Mouse (Mus musculus) hindbrain, embryonic 12.5 days (tissue): ENCODE results near the gene Usp6nl. TPM values are rescaled to one million over a fixed set of nuclear protein-coding genes. Genes with fewer than 3 reads are reported as not detected.

ENCODE experiments used
- ATAC-seq: fragments of 200-750 bp; cut with Nextera tagmentation; 2 replicates; pipeline ENCODE4 v1.8.0; 2017; ENCODE audit warnings: moderate TSS enrichment; ENCODE audit not compliant: low FRiP score
- H3K27ac ChIP-seq: fragments of 300-500 bp; sonication (generic); 2 replicates; pipeline ENCODE4 v1.5.1; 2016; ENCODE audit warnings: mild to moderate bottlenecking
- H3K27me3 ChIP-seq: fragments of 300-500 bp; sonication (generic); 2 replicates; pipeline ENCODE4 v1.6.1; 2016; ENCODE audit warnings: mild to moderate bottlenecking
- H3K36me3 ChIP-seq: fragments of 300-500 bp; sonication (generic); 2 replicates; pipeline ENCODE4 v1.6.1; 2016; ENCODE audit warnings: mild to moderate bottlenecking
- H3K4me1 ChIP-seq: fragments of 300-500 bp; sonication (generic); 2 replicates; pipeline ENCODE4 v1.6.1; 2016
- H3K4me2 ChIP-seq: fragments of 300-500 bp; sonication (generic); replicated peaks from 2 replicates; pipeline ENCODE4 v1.6.1; 2016; ENCODE audit warnings: mild to moderate bottlenecking
- H3K4me3 ChIP-seq: fragments of 300-500 bp; sonication (generic); 2 replicates; pipeline ENCODE4 v1.5.1; 2016; ENCODE audit warnings: mild to moderate bottlenecking
- H3K9ac ChIP-seq: fragments of 300-500 bp; sonication (generic); 2 replicates; pipeline ENCODE4 v1.6.1; 2016; ENCODE audit warnings: mild to moderate bottlenecking, moderate library complexity
- H3K9me3 ChIP-seq: fragments of 300-500 bp; sonication (generic); replicated peaks from 2 replicates; pipeline ENCODE4 v1.6.1; 2016; ENCODE audit warnings: mild to moderate bottlenecking
- WGBS: fragments of 180-500 bp; shearing (Covaris S2); methylation state at CpG from one replicate; pipeline ENCODE4 v1.1.7; 2016; 5-methylcytosine and 5-hydroxymethylcytosine counted together
- polyA plus RNA-seq: library from polyadenylated mRNA; unstranded; fragments of >200 nt; fragmentation: Nextera tagmentation; extraction: Ambion mirVana; gene quantifications from 2 replicates; pipeline ENCODE4 v1.2.1, GENCODE M21; 2016

The Usp6nl gene
- polyA plus RNA-seq, 1 experiment from 2014 or later, result 15.6 TPM

DNA sequence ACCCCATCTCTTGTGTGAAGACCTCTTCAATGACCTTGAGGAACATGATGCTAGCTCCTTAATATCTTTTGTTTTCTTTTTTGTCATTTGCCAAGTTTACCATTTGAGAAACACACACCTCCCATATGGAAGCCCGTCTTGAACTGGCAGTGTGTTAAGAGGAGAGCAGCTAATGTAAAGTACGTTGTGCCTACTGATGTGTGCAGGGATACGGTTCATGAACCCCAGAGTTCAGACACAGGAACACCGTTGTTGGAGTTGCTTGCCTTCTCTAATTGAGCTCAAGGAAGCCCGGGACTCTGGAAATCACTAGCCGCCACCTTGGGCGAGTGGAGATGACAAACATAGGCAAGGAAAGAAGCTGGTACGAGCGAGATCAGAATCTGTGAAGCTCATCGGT, 9.7 kb upstream of the Usp6nl start:
- Histone ChIP-seq H3K4me3 (no peak overlapping the region), H3K4me1 (no peaks in the 10 kb centered on the region), H3K36me3 (no peaks in the 10 kb centered on the region), H3K9ac (no peak overlapping the region), H3K27ac (no peak overlapping the region), H3K9me3 (no peaks in the 10 kb centered on the region), H3K27me3 (no peaks in the 10 kb centered on the region), H3K4me2 (no peak overlapping the region)
- no peak for ATAC-seq
- 90% methylated on average over 10 of the region's 10 CpGs for WGBS

DNA sequence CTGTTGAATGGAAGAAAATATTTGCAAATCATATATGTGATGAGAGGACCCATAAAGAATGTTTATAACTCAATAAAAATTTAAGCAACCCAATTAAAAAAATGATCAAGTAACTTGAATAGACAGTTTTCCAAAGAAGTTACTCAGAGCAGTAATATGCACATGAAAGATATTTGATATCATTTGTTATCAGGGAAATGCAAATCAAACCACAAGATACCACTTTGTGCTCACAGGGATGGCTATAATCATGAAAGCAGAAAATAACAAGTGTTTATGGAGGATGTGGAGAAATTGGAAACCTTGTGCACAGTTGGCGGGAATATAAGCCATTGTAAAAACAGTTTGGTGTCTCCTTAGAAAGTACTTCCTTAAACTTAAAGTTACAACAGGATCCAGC, 8.7 kb upstream of the Usp6nl start:
- no peak overlapping the region for H3K9ac ChIP-seq
- H3K27ac ChIP-seq, result no peak overlapping the region
- no peaks in the 10 kb centered on the region for H3K9me3 ChIP-seq
- H3K4me1 ChIP-seq, result no peaks in the 10 kb centered on the region
- no peaks in the 10 kb centered on the region for H3K36me3 ChIP-seq
- no peak for ATAC-seq
- H3K4me3 ChIP-seq, result no peak overlapping the region
- WGBS, result 94% methylated on average over 1 of the region's 1 CpGs
- no peaks in the 10 kb centered on the region for H3K27me3 ChIP-seq
- no peak overlapping the region for H3K4me2 ChIP-seq

- 86% methylated on average over 3 of the region's 3 CpGs for WGBS
- no peaks in the 10 kb centered on the region for H3K36me3 ChIP-seq
- no peak overlapping the region for H3K27ac ChIP-seq
- no peaks in the 10 kb centered on the region for H3K27me3 ChIP-seq
- no peak overlapping the region for H3K4me3 ChIP-seq
- no peak overlapping the region for H3K4me2 ChIP-seq
- H3K4me1 ChIP-seq, result peaks cover 19% of the 10 kb centered on the region
- H3K9me3 ChIP-seq, result no peaks in the 10 kb centered on the region
- no peak overlapping the region for H3K9ac ChIP-seq
- no peak for ATAC-seq
Measured at GRCm38 (mm10) chr2:6320153-6320552, 2.3 kb upstream of the Usp6nl start.

GRCm38 (mm10) chr2:6321769-6322375, 595 bp upstream of the Usp6nl start:
- H3K4me1 ChIP-seq, result peaks cover 19% of the 10 kb centered on the region

DNA sequence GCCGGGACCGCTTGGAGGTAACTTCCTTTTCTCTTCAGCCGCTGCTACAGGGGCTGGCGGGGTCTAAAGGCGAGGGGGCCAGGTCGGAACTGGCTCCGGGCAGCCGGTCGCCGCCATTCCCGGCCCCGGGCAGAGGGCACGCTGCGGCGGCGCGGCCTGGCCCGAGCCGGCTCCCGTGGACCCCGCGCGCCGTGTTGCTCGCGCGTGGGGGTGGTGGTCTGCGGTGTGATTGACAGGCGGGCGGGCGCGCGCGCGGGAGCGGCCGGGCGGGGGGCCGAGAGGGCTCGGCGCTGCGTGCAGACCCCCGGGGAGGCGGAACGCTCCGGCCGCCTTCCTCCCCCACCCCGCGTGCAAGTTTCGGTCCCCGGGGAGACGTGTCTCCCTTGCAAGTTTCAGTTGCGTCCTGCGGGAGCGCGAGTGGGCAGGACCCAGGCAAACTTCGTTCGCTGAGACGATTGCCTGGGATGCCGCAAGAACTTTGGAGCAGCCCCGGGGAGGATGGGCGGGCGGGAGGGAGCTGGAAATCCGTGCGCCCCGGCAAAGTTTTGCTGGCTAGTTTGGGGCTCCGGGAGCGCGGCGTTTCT, 563 bp downstream of the Usp6nl start:
- Histone ChIP-seq H3K27ac (peak overlapping the region; percentile 98), H3K9ac (peak overlapping the region; percentile 97), H3K4me3 (peak overlapping the region; percentile 94), H3K4me1 (peaks cover 19% of the 10 kb centered on the region), H3K9me3 (no peaks in the 10 kb centered on the region), H3K27me3 (no peaks in the 10 kb centered on the region), H3K4me2 (peak overlapping the region; percentile 63), H3K36me3 (no peaks in the 10 kb centered on the region)
- peak; percentile 83 for ATAC-seq
- under 1% methylated on average over 64 of the region's 70 CpGs for WGBS

More at GRCm38 (mm10) chr2:6321769-6322375, 595 bp upstream of the Usp6nl start:
- Histone ChIP-seq H3K27me3 (no peaks in the 10 kb centered on the region), H3K4me2 (peak overlapping the region; percentile 63), H3K36me3 (no peaks in the 10 kb centered on the region), H3K4me3 (peak overlapping the region; percentile 94), H3K9me3 (no peaks in the 10 kb centered on the region), H3K27ac (peak overlapping the region; percentile 98), H3K9ac (peak overlapping the region; percentile 97)
- 7% methylated on average over 9 of the region's 9 CpGs for WGBS
- peak; percentile 59 for ATAC-seq

GRCm38 (mm10) chr2:6325646-6326045, 3.2 kb downstream of the Usp6nl start:
- WGBS, result 70% methylated on average over 3 of the region's 3 CpGs
- ATAC-seq, result no peak

DNA sequence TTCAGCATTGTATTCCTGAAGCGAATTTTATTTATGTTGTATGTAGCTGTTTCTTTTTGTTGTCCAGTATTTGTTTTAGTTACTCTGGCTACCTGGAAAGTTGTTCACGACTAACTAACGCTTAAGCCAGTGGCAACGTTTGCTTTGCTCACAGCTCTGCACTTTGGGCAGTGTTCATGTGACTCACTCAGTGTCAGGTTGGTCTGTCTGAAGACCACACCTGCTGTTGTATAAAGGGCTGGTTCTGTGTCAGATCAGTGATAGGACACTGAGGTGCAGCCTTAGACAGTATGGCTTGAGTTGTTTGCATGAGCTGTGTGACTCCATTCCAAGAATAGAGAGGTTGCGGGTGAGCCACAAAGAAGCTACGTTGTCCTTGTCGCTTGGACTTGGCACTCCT, 6.5 kb downstream of the Usp6nl start:
- Histone ChIP-seq H3K36me3 (no peaks in the 10 kb centered on the region), H3K27ac (no peak overlapping the region), H3K4me3 (no peak overlapping the region), H3K9ac (no peak overlapping the region), H3K9me3 (no peaks in the 10 kb centered on the region), H3K4me2 (no peak overlapping the region), H3K27me3 (no peaks in the 10 kb centered on the region), H3K4me1 (peaks cover 17% of the 10 kb centered on the region)
- no peak for ATAC-seq
- 91% methylated on average over 7 of the region's 7 CpGs for WGBS

More at GRCm38 (mm10) chr2:6325646-6326045, 3.2 kb downstream of the Usp6nl start:
- Histone ChIP-seq H3K27me3 (no peaks in the 10 kb centered on the region), H3K9ac (no peak overlapping the region), H3K4me3 (no peak overlapping the region), H3K4me2 (no peak overlapping the region), H3K27ac (no peak overlapping the region), H3K36me3 (no peaks in the 10 kb centered on the region), H3K4me1 (peaks cover 22% of the 10 kb centered on the region), H3K9me3 (no peaks in the 10 kb centered on the region)

- Histone ChIP-seq H3K4me1 (peaks cover 13% of the 10 kb centered on the region), H3K4me3 (no peak overlapping the region), H3K36me3 (no peaks in the 10 kb centered on the region), H3K9me3 (no peaks in the 10 kb centered on the region), H3K27ac (no peak overlapping the region), H3K4me2 (no peak overlapping the region), H3K27me3 (no peaks in the 10 kb centered on the region), H3K9ac (no peak overlapping the region)
- no peak for ATAC-seq
- 89% methylated on average over 8 of the region's 8 CpGs for WGBS
Measured at GRCm38 (mm10) chr2:6330756-6331155, 8.3 kb downstream of the Usp6nl start.

- Histone ChIP-seq H3K4me1 (peaks cover 13% of the 10 kb centered on the region), H3K4me3 (no peak overlapping the region), H3K27me3 (no peaks in the 10 kb centered on the region), H3K9me3 (no peaks in the 10 kb centered on the region), H3K9ac (no peak overlapping the region), H3K36me3 (no peaks in the 10 kb centered on the region), H3K27ac (no peak overlapping the region), H3K4me2 (no peak overlapping the region)
- 75% methylated on average over 7 of the region's 7 CpGs for WGBS
- ATAC-seq, result no peak
Measured at GRCm38 (mm10) chr2:6331324-6332137, 9.1 kb downstream of the Usp6nl start.

- H3K27ac ChIP-seq, result no peak overlapping the region
- H3K4me3 ChIP-seq, result no peak overlapping the region
- H3K36me3 ChIP-seq, result no peaks in the 10 kb centered on the region
- H3K9ac ChIP-seq, result no peak overlapping the region
- H3K9me3 ChIP-seq, result no peaks in the 10 kb centered on the region
- H3K4me2 ChIP-seq, result no peak overlapping the region
- no peaks in the 10 kb centered on the region for H3K27me3 ChIP-seq
- H3K4me1 ChIP-seq, result peaks cover 13% of the 10 kb centered on the region
- ATAC-seq, result no peak
- 86% methylated on average over 1 of the region's 1 CpGs for WGBS
Measured at GRCm38 (mm10) chr2:6333570-6333969, 11.1 kb downstream of the Usp6nl start.

DNA sequence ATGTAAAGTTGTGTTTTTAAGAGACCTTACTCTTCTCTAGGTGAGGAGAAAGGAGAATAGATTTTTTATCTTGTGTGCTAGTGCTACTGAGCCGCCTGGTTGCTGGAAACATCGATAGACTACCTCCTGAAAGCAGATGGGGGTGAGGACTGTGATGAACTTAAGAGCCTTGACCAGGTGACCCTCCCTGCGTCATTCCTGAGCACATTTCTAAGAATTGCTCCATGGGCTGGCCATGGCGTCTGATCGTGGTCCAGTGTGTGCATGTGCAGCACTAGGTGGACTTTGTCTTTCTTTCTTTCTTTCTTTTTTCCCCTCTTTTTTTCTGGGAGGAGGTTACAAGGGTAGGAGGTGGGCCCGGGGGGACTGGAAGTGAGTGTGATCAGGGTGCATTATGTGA, 11.5 kb downstream of the Usp6nl start:
- Histone ChIP-seq H3K4me1 (peaks cover 13% of the 10 kb centered on the region), H3K27ac (no peak overlapping the region), H3K36me3 (no peaks in the 10 kb centered on the region), H3K9me3 (no peaks in the 10 kb centered on the region), H3K9ac (no peak overlapping the region), H3K4me2 (no peak overlapping the region), H3K27me3 (no peaks in the 10 kb centered on the region), H3K4me3 (no peak overlapping the region)
- no peak for ATAC-seq
- WGBS, result 94% methylated on average over 6 of the region's 6 CpGs

GRCm38 (mm10) chr2:6335032-6335735, 12.7 kb downstream of the Usp6nl start:
- Histone ChIP-seq H3K4me3 (no peak overlapping the region), H3K9me3 (no peaks in the 10 kb centered on the region), H3K9ac (no peak overlapping the region), H3K27ac (no peak overlapping the region), H3K36me3 (no peaks in the 10 kb centered on the region), H3K4me1 (peaks cover 10% of the 10 kb centered on the region), H3K4me2 (no peak overlapping the region), H3K27me3 (no peaks in the 10 kb centered on the region)
- ATAC-seq, result no peak
- 84% methylated on average over 14 of the region's 14 CpGs for WGBS
